Mouse (Mus musculus) MEL (cell line): Measurements from ENCODE around the gene Sec24a. TPM values are rescaled to one million over a fixed set of nuclear protein-coding genes. Genes with fewer than 3 reads are reported as not detected.

ENCODE experiments used
- DNase-seq: peaks from one replicate; pipeline ENCODE4 v3.0.0; 2011; ENCODE audit warnings: low read depth, low spot score
- H3K27ac ChIP-seq: 2 replicates; pipeline ENCODE4 v1.5.1; 2012; ENCODE audit warnings: low read depth, mild to moderate bottlenecking, control low read depth, low read length, moderate library complexity; ENCODE audit not compliant: control insufficient read depth
- H3K27me3 ChIP-seq, 2 experiments: fragments of 150-350 bp in 1 of 2; sonication (generic) in 1 of 2; 2 replicates each; pipeline ENCODE4 v1.6.1; 2012; ENCODE audit warnings: low read length in 2 of 2, mild to moderate bottlenecking in 2 of 2, improper control_type of control experiment in 1 of 2, moderate library complexity in 1 of 2; ENCODE audit not compliant: insufficient read depth in 2 of 2, control insufficient read depth in 1 of 2
- H3K36me3 ChIP-seq, 2 experiments: 2 replicates each; pipeline ENCODE4 v1.6.1; 2012 to 2014; ENCODE audit warnings: low read length in 2 of 2, improper control_type of control experiment in 1 of 2, inconsistent platforms in 1 of 2, mild to moderate bottlenecking in 1 of 2; ENCODE audit not compliant: insufficient read depth in 2 of 2, control insufficient read depth in 1 of 2
- H3K4me1 ChIP-seq, 2 experiments: fragments of 150-350 bp in 1 of 2; sonication (generic) in 1 of 2; 2 replicates each; pipeline ENCODE4 v1.6.1; 2012; ENCODE audit warnings: low read length in 2 of 2, improper control_type of control experiment in 1 of 2, mild to moderate bottlenecking in 1 of 2; ENCODE audit not compliant: insufficient read depth in 2 of 2, control insufficient read depth in 1 of 2
- H3K4me3 ChIP-seq, 2 experiments: fragments of 150-350 bp in 1 of 2; sonication (generic) in 1 of 2; 2 replicates each; pipeline ENCODE4 v1.5.1; 2012; ENCODE audit warnings: low read depth in 2 of 2, low read length in 2 of 2, mild to moderate bottlenecking in 2 of 2, moderate library complexity in 2 of 2, control low read depth in 1 of 2, improper control_type of control experiment in 1 of 2; ENCODE audit not compliant: control insufficient read depth in 1 of 2, insufficient read depth in 1 of 2
- H3K79me2 ChIP-seq: 2 replicates; pipeline ENCODE4 v1.6.1; 2012; ENCODE audit warnings: mild to moderate bottlenecking, low read length, moderate library complexity; ENCODE audit not compliant: control insufficient read depth, poor library complexity, insufficient read depth
- H3K9ac ChIP-seq: 2 replicates; pipeline ENCODE4 v1.6.1; 2012; ENCODE audit warnings: low read depth, mild to moderate bottlenecking, control low read depth, low read length, moderate library complexity; ENCODE audit not compliant: control insufficient read depth, poor library complexity, severe bottlenecking
- H3K9me3 ChIP-seq: fragments of 150-350 bp; sonication (generic); replicated peaks from 2 replicates; pipeline ENCODE4 v1.6.1; 2012; ENCODE audit warnings: mild to moderate bottlenecking, low read length, improper control_type of control experiment, moderate library complexity; ENCODE audit not compliant: insufficient read depth
- BHLHE40 ChIP-seq: IDR thresholded peaks from 2 replicates; pipeline ENCODE4 v1.6.1; 2012; ENCODE audit warnings: low read depth, mild to moderate bottlenecking, inconsistent platforms, low read length, improper control_type of control experiment, borderline replicate concordance
- EP300 ChIP-seq, 2 experiments: IDR thresholded peaks; 2 replicates each; pipeline ENCODE4 v1.6.1; 2011; ENCODE audit warnings: improper control_type of control experiment in 2 of 2, low read length in 2 of 2, low read depth in 1 of 2, mild to moderate bottlenecking in 1 of 2
- ETS1 ChIP-seq: IDR thresholded peaks from 2 replicates; pipeline ENCODE4 v1.6.1; 2012; ENCODE audit warnings: low read depth, mild to moderate bottlenecking, inconsistent platforms, low read length, improper control_type of control experiment, moderate library complexity
- MAFK ChIP-seq: IDR thresholded peaks from 2 replicates; pipeline ENCODE4 v1.6.1; 2011; ENCODE audit warnings: low read depth, mild to moderate bottlenecking, low read length, improper control_type of control experiment, borderline replicate concordance
- MXI1 ChIP-seq: IDR thresholded peaks from 2 replicates; pipeline ENCODE4 v1.6.1; 2011; ENCODE audit warnings: mild to moderate bottlenecking, low read depth, low read length, improper control_type of control experiment
- MYB ChIP-seq: IDR thresholded peaks from 2 replicates; pipeline ENCODE4 v1.6.1; 2011; ENCODE audit warnings: mild to moderate bottlenecking, low read depth, low read length, improper control_type of control experiment
- POLR2AphosphoS2 ChIP-seq: IDR thresholded peaks from 2 replicates; pipeline ENCODE4 v1.6.1; 2011; ENCODE audit warnings: low read length, improper control_type of control experiment
- RAD21 ChIP-seq: IDR thresholded peaks from 2 replicates; pipeline ENCODE4 v1.6.1; 2011; ENCODE audit warnings: mild to moderate bottlenecking, low read depth, low read length, improper control_type of control experiment
- TBP ChIP-seq: IDR thresholded peaks from 2 replicates; pipeline ENCODE4 v1.8.0; 2011; ENCODE audit warnings: low read depth, low read length, improper control_type of control experiment
- ZNF384 ChIP-seq: IDR thresholded peaks from 2 replicates; pipeline ENCODE4 v1.6.1; 2012; ENCODE audit warnings: low read depth, mild to moderate bottlenecking, inconsistent platforms, low read length, improper control_type of control experiment
- polyA plus RNA-seq, 2 experiments: library from polyadenylated mRNA; stranded (reverse) in 1 of 2; unstranded in 1 of 2; fragments of >175 nt in 1 of 2; fragments of >200 nt in 1 of 2; gene quantifications; 2 replicates each; pipeline versions ENCODE4 v1.2.1 to v1.2.4; 2012; ENCODE audit warnings: low replicate concordance in 2 of 2, low read depth in 1 of 2; ENCODE audit not compliant: insufficient read length in 2 of 2, insufficient read depth in 1 of 2, missing spikeins in 1 of 2
- total RNA-seq: library from RNA; depleted of rRNA; stranded (reverse); fragments of 300-350 nt; gene quantifications from 2 replicates; pipeline ENCODE4 v1.2.3, GENCODE M21; 2012

Gene Sec24a
- total and polyA plus RNA-seq, 3 experiments: 5.3 to 38.2 (median 14.1) TPM

GRCm38 (mm10) chr11:51805221-51805981, 42.0 kb upstream of the Sec24a start (continued):
- TF ChIP-seq MAFK (no peak), MXI1 (peak; percentile 92), RAD21 (no peak), TBP (peak; percentile 60; the same call in 1 of the 2 replicates)
- TF ChIP-seq, all 39 proteins: peak for 15

- Histone ChIP-seq H3K9ac (peak overlapping the region; percentile 47), H3K9me3 (no peaks in the 10 kb centered on the region), H3K36me3 (peaks cover 0 to 3% of the 10 kb centered on the region in 2 experiments; a peak in 1 of 4 replicates), H3K79me2 (no peaks in the 10 kb centered on the region; the same call in 1 of the 2 replicates)
- TF ChIP-seq ZNF384: peak; percentile 63
- peak; percentile 42; the same call in 1 of the 2 replicates for TF ChIP-seq ETS1
- no peak for TF ChIP-seq EP300 (IDR thresholded peaks at IDR 0.05; ENCODE audit: low read depth in 1 of 2, low read length in 2 of 2)
- TF ChIP-seq, all 39 proteins: peak for 2
- Histone ChIP-seq H3K4me3 (peak overlapping the region; percentile 33 to 76), H3K27me3 (no peaks in the 10 kb centered on the region), H3K27ac (peak overlapping the region; percentile 23; the same call in 1 of the 2 replicates), H3K4me1 (peaks cover 2 to 10% of the 10 kb centered on the region in 2 experiments; a peak in 3 of 4 replicates)
- DNase-seq: peak; percentile 75
These were observed 37.3 kb upstream of the Sec24a start for GRCm38 (mm10) chr11:51800634-51801325.

GRCm38 (mm10) chr11:51796272-51796671, 32.8 kb upstream of the Sec24a start:
- DNase-seq: no peak

More at GRCm38 (mm10) chr11:51796272-51796671, 32.8 kb upstream of the Sec24a start:
- Histone ChIP-seq H3K9me3 (no peaks in the 10 kb centered on the region), H3K4me3 (no peak overlapping the region), H3K36me3 (peaks cover 0 to 4% of the 10 kb centered on the region in 2 experiments; a peak in 3 of 4 replicates), H3K27ac (no peak overlapping the region), H3K27me3 (no peaks in the 10 kb centered on the region), H3K4me1 (0 out of 4 replicates have a peak, but pooled peaks cover 0 to 4% of the 10 kb centered on the region in 2 experiments), H3K79me2 (no peaks in the 10 kb centered on the region; the same call in 1 of the 2 replicates), H3K9ac (no peak overlapping the region)
- no peak for TF ChIP-seq ZNF384
- no peak for TF ChIP-seq POLR2AphosphoS2
- TF ChIP-seq MYB: no peak
- TF ChIP-seq BHLHE40: no peak
- no peak for TF ChIP-seq MAFK
